Mouse (Mus musculus): ENCODE results near the gene Nr1h3.

The Nr1h3 gene

DNA sequence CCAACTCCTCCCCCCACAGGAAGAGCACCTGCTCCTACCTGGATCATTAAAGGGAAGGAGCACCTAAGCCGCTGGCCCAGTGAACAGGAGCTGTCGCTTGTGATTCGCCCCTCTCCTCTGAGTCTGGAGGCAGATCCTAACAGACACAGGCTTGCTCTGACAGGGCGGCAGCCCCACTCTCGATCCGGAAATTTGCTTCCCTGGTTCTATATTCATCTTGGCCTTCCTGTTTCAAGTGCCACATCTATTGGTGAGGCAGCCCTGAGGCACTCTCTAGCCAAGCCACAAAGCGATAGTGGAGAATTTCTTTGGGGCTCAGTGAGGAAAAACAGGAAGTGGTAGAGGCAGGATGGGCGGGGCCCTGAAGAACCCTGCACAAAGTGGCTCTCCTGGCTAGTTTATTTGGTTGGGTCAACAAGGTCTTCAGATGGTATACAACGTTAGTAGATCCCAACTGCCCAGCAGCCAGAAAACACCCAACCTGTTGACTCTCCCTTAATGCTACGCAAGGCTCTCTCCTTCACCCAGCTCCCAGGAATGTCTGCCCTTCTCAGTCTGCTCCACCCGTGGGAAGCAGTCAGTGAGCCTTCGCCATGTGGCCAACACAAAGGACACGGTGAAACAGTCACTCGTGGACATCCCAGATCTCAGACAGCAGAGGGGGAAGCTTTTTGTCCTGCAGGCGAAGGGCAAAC lies 18.8 kb downstream of the Nr1h3 start, which contains the start of gene Madd:
Gene Madd, minus strand, starts transcription at position 127 of the 695 bp plus-strand sequence.
- peak; percentile 78 to 79 for DNase-seq

- peak; percentile 95 to 97 for DNase-seq
Measured at GRCm38 (mm10) chr2:91183148-91183513, 19.5 kb downstream of the Nr1h3 start.

GRCm38 (mm10) chr2:91182405-91183147 lies 20.1 kb downstream of the Nr1h3 start:
- peak; percentile 82 to 88 for DNase-seq

DNA sequence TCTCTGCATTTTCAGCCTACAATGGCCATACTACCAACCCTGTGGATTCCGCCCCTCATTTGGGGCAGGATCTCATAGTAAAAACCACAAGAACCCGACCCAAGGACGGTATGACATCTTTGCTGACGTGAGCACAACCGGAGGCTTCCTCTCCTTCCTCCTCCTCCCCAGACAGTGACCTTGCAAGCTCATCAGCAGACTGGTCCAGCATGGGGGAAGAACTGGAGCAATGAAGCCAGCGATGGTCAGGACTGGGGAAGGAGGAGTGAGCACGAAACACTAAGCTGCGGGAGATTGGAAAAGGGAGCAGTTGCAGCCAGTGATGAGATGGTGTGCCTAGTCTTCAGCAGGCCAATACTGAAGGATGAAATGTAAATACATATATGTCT lies 20.6 kb downstream of the Nr1h3 start:
- DNase-seq, result no peak

DNA sequence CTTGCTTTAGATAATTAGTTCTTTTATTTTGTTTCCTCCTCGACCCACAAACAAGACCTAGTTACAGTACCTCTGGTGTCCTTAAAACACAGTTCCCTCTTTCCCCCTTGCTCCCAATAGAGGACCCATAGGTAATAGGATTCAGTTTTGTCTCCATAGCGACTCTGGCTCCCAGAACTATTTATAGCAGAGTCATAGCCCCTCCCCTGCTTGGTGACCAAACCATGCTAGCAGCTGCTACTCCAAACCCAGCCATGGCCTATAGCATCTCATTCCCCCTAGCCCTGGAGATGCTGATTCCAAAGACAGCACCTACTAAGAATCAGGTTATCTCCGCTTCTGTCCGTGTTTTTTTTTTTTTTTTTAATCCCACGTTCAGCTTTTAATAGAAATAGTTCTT lies 21.9 kb downstream of the Nr1h3 start:
- DNase-seq, result no peak

- DNase-seq, result no peak
Measured at GRCm38 (mm10) chr2:91179825-91180224, 22.8 kb downstream of the Nr1h3 start.

DNA sequence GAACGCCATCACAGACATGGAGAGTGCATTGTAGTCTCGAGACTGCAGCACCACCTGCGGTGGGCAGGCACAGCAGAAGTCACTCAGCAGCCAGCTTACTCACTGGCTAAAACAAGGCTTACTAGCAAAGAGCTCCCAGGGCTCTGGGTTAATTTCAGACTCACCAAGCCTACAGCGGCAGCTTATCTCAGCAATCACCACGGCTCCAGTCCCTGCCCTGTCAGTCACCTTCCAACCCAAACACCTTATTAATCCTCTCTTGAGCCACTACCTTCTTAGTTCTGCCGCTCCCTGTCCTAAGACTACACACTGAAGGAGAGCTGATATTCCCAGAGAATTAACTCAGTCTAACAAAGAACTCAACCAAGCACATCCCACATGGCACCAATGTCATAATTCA lies 26.4 kb downstream of the Nr1h3 start:
- DNase-seq, result no peak

GRCm38 (mm10) chr2:91175490-91175889 lies 27.1 kb downstream of the Nr1h3 start:
- no peak for DNase-seq

- DNase-seq, result peak; percentile 24 to 61
Measured at GRCm38 (mm10) chr2:91169587-91170322, 32.9 kb downstream of the Nr1h3 start.

- DNase-seq, result no peak
Measured at GRCm38 (mm10) chr2:91167629-91168028, 35.0 kb downstream of the Nr1h3 start.

GRCm38 (mm10) chr2:91164991-91165390 lies 37.6 kb downstream of the Nr1h3 start:
- DNase-seq, result no peak

DNA sequence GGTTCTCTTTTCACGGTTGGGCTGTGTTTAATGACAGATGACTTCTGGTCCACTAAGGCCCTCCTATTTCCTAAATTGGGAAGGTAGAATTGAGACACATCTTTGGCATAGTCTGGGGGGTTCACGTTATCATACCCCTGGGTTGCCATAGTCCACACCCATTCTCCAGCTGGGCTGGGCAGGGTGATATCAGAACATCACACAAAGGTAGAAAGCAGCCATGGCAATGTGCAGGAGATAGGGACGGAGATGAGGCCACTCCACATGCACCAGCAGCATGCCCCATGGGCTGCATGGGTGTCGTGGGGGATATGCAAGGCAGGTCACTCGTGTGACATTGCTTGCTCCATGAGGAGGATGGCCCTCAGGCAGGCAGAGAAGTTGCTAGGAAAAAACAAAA lies 39.1 kb downstream of the Nr1h3 start:
- no peak for DNase-seq

DNA sequence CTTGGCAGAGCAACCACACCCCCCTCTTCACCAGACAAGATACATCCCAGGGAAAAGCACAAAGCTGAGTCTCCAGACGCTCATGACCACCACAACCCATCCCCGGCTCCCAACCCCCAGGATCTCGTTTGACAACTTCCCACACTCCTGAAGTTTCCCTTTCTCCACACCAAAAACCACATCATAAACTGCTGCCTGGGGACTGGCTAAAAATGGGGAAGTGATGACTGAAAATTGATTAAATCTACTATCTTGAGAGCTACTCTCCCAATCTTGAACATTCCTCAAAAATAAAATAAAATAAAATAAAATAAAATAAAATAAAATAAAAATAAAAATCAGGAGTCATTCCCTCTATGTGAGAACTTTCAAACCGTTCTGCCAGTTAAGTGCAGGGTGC lies 39.7 kb downstream of the Nr1h3 start:
- no peak for DNase-seq

GRCm38 (mm10) chr2:91160591-91160990 lies 42.0 kb downstream of the Nr1h3 start:
- no peak for DNase-seq

DNA sequence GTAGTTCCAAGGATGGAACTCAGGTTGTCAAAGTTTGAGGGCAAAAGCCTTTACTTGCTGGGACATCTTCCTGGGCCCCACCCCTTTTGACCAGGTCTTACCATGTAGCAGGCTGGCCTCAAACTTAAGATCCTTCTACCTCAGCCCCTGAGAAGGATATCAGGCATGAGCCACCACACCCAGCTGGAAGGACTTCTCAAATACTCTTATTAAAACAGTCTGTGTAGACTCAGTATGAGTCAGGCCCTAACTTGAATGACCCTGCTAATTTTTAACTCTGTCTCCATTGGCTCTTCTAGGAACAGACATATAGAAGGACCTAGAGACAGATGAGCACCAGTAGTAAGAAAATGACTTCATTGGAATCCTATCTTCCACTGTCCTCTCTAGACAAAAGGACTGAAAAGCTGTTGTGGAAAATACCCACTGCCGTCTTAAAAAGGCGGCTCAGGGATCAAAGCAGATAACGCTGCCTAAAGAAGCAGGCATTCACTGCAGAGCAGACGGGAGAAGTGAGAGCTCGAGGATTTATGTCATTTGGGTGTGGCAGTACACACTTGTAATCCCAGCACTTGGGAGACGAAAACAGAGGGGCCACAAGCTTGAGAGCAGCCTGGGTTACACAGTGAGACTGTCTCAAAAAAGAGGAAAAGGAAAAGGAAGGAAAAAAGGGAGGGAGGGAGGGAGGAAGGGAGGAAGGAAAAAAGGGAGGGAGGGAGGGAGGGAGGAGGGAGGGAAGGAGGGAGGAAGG lies 45.5 kb downstream of the Nr1h3 start:
- no peak for DNase-seq

- no peak for DNase-seq
Measured at GRCm38 (mm10) chr2:91154091-91154490, 48.5 kb downstream of the Nr1h3 start.

- no peak for DNase-seq
Measured at GRCm38 (mm10) chr2:91152885-91153377, 49.7 kb downstream of the Nr1h3 start.

GRCm38 (mm10) chr2:91151331-91151730 lies 51.3 kb downstream of the Nr1h3 start:
- DNase-seq, result no peak

- no peak for DNase-seq
Measured at GRCm38 (mm10) chr2:91148101-91148500, 54.5 kb downstream of the Nr1h3 start.

DNA sequence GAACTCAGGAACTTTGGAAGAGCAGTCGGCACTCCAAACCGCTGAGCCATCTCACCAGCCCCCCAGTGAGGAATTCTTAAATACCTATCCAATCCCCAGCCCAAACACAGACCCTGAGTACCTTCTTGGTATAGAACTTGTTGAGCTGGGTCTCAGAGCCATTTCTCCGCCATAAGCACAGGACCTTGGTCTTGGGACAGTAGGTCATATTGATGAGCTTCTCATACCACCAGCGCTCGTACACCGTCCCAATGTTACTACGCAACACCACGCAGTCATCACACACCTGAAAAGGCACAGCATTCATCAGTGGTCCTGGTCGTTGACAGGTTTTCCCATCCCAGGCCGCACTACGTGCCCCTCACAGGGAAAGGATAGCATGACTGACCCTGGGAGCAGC lies 59.2 kb downstream of the Nr1h3 start:
- DNase-seq, result no peak

- no peak for DNase-seq
Measured at GRCm38 (mm10) chr2:91142920-91143319, 59.7 kb downstream of the Nr1h3 start.

GRCm38 (mm10) chr2:91139764-91140163 lies 62.9 kb downstream of the Nr1h3 start:
- no peak for DNase-seq

DNA sequence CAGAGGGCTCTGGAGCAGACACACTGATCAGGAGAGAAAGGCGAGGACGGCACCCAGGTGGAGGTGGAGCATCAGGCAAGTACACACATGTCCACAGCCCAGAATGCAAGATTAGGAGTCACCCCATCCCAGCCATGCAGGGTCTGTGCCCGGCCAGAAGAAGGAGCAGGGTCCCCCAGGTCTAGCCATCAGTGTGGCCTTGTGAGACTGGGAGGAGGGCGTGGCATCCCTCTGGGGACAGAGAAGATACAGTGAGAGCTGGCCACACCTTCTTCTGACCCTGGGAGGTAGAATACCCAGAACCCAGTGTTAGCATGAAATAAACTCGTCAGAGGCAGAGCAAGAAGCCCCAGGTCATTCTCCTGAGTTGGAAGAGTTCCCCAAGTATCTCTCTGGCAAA lies 63.3 kb downstream of the Nr1h3 start:
- DNase-seq, result no peak
